Mouse (Mus musculus): ENCODE results near the gene Gm853.

Gm853 gene

DNA sequence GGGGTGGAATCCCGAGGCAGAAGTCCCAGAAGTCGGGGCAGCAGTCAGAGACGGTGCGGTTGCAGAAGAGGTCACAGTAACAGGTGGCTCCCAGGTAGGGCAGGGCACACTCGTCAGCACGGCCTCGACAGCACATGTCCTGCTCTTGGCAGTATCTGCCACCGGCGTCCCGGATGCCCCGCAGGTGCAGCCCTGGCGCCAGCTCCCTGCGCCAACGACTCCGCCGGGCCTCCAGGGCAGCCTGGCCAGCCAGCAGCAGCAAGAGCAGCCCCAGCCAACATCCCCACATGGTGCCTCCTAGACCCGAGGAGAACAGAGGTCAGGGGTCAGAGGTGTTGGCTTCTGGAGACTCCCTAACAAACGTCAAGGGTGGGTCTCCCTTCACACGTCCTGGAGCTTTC, 48.3 kb downstream of the Gm853 start:
- DNase-seq = peak; percentile 59 to 72

GRCm38 (mm10) chr4:130173060-130173822, 49.0 kb downstream of the Gm853 start:
- no peak for DNase-seq

DNA sequence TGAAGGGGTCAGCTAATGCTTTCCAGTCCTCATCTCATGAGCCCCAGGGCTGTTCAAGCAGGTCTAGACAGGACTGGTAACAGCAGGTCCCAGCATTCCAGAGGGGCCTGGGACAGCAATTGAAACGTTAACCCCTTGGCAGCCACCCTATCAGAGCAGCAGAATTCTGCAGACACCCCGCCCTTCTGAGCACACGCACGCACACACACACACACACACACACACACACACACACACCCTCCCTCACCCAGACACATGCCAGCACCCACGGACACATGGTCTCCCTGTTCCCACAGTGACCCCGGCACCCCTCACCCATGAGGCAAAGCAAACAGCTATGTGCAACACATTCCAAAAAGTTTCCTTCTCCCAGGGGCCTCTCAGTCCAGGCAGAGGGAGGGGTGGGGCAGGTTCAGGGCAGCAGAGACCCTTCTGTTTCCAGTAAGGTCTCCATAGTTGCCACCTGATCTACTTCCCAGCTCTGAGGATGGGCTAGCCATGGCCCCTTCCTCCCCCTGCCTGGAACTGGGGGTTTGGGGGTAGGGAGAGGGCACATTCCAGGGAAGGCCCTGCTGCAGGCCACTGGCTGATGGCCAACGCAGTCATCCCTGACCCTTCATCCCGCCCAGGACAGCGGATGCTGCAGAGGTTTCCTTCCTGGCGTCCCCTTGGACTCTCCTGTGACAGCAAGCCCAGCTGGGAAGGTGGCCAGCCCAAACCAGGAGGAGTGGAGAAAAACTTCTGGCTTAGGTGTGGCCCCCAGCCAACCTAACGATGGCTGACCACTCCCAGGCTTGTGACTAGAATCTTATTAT, 50.0 kb downstream of the Gm853 start:
- peak in 1 of 2 experiments; percentile 18 for DNase-seq

GRCm38 (mm10) chr4:130170362-130170761, 51.8 kb downstream of the Gm853 start:
- DNase-seq = no peak

- DNase-seq = no peak
Measured at GRCm38 (mm10) chr4:130169411-130169971, 52.7 kb downstream of the Gm853 start.

DNA sequence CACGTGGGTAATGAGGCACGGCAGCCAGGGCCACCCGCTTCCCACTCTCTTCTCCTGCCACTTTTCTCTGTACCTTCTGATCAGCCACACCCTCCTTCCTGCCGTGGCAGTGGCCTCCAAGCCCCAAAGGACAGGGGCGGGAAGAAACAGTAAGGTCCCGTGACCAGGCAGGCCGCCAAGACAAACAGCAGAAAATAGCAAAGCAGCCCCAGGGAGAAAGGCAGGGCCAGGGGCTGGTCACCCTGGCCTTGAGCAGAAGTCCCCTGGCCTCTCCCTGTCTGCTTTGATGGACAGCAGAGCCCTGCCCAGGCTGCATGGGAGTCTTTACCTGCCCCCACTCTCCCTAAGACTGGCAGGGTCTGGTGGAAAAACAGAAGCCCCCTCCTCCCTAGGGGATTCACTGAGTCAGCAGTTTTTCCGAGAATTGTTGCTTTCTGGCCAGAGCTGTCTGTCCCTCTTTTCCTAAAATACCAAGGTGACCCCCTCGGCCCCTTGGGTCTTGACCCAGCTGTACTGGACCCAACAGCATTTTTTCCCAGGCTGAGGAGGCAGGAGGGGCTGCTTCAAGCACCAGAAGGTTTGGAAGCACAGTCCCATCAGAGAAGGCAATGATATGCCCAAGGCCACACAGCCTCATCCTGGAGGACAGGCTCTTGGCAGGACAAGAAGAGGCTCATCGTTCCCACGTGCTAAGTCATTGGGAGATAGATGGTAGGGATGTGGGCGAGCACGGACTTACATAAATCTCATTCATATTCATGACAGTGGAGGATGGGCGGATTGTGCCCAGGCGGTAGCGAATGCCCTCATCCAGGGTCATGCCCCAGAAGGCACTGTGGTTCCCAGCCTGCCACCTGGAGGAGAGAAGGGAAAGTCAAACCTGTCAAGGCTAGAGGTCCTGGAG, 53.7 kb downstream of the Gm853 start:
- peak in 1 of 2 experiments; percentile 39 for DNase-seq

DNA sequence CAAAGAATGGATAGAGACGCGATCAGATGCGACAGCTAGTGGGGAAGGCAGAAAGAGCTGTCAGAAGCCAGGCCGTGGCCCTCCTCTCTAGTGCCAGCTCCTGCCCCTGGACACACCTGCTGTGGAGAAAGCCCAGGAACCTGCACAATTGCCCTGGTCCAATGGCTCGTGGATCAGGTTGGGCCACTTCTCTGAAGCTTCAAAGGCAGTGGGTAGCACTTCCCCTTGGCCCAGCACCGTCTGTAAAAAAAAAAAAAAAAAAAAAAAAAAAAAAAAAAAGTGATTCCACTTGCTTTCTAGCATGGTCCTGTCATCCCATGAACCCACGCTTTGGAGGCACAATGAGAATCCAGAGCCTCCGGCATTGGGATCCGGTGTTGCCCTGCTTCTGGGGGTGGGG, 54.4 kb downstream of the Gm853 start:
- DNase-seq = no peak

- DNase-seq = no peak
Measured at GRCm38 (mm10) chr4:130167321-130167720, 54.9 kb downstream of the Gm853 start.

DNA sequence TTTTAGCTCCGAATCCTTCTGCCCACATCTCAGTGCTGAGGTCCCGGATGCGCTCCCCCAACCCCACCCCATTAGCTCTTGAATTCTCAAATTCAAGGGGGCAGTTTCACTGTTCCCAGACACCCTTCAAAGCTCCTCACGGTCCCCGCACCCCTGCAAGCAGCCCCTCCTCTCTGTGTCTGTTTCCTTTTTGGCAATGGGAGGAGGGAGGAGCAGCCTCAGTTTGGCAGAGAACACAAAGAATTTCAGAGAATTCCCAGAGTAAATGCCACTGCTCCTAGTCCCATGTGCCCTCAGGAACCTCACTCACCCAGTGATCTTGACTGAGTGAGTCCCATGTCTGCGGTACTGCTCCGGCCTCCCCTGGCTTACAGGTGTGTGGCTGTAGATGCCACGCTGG, 55.6 kb downstream of the Gm853 start:
- no peak for DNase-seq

DNA sequence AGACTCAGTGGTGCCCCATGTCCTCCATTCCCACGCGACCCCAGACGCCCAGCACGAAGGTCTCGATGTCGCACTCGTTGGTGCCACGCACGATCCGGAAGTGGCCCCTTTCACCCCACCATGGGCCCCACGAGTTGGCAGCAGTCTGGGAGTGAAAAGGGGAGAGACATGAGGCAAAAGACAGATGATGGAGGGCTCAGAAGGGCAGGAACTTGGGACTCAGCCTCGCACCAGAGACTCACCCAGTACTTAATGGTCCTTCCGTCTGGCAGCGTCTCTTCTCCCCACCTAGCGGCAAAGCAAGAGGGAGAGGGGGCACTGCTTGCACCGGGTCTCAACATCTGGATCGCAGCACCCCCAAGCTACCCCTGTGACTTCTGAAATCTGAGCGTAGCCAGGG, 56.1 kb downstream of the Gm853 start:
- no peak for DNase-seq

DNA sequence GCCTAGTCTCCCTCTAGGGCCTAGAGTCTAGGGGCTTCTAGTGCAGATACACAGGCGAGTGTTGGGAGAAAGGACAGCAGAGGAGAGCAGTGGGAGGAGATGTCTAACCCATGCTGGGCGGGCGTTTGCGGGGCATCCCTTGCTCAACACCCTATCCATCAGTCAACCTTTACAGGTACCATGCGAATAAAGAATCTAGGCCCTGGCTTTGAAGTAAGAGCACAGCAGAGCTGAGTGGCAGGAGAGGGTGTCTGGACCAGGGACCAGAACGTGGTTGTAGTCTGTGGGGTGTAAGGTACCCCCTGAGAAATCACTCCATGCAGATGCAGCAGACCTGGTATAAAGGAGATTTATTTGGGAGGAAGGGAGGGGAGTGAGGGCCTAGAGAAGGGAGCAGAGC, 58.1 kb downstream of the Gm853 start:
- DNase-seq = no peak

DNA sequence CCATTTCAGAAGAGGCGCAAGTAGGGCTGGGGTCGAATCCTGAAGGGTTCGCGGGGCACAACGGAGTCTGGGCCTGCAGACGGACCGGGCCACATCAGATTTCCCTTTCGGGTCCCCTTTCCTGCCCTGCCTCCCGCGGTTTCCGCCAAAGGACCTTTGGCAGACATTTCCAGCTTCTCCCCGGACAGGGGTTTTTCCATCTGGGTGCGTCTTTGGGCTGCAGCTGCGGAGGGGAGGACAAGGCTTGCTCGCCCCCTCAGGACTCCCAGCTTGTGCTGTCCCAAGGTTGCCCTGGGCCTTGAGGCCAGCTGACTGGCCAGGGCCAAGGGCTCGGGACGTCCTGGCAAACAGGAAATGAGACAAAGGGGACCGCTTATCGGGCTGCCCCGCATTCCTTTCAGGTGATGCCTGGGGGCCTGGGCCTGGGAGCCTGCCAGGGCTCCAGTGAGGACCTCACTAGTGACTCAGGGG, 58.8 kb downstream of the Gm853 start:
- DNase-seq = no peak

GRCm38 (mm10) chr4:130161349-130161748, 60.9 kb downstream of the Gm853 start:
- DNase-seq = no peak
